Mouse (Mus musculus) left cerebral cortex, postnatal 4 days (tissue): ENCODE measurements around the gene Smc6. TPM values are rescaled to one million over a fixed set of nuclear protein-coding genes. Genes with fewer than 3 reads are reported as not detected.
A peak's percentile ranks its signal among the peaks of the same experiment; 100 is the strongest.

Source experiments
- DNase-seq: peaks from one replicate; pipeline ENCODE4 v3.0.0-alpha.2; 2022
- intact Hi-C: fragments of 180-260 bp; cut with DNase I; formaldehyde crosslinking; loops from one replicate; pipeline ENCODE4 v1.15.1; 2025
- total RNA-seq, 2 experiments: library from RNA; stranded (reverse); gene quantifications; 2 replicates each; pipeline ENCODE4 v1.2.3; 2021

Gene Smc6
- total RNA-seq: 10 to 100 TPM; 41.1 to 43.1 TPM

DNA sequence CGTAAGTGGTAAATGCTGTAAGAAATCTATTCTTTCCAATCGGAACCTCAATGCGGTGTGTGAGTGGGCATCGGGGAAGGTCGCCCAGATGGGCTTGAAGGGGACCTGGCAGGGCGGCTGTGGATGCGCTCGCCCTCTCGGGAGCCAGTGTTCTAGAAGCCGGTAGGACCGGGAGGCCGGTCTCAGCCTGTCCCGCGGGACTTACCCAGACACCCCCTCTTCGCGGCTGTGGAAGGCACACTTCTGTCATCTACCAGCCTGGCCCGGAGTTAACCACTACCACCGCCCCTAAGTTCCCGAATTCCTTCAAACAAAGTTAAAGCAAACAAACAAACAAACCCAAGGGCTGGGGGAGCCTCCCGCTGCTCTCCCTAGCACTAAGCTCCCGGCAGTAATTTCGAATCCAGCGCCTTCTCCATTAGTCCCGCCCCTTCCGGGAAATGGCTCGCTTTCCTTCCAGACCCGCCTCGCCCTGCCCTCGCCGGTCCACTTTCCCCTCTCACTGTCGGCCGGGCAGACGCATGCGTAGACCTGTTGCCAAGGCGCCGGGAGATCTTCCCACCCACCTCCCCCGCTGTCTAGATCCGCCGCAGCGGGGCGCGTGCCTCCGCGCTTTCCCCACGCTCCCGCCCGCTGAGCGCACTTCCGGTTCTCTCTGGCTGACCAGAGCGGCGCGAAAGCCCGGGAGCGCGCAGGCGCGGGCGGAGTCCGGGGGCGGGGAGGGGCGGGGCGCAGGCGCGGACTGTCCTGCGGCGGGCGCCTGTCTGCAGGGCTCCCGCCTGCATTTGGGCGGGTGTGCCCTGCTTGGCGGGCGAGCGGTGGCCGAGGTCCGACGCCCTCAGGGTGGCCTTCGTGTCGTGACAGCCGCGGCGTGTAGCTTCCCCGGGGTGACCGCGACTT, at the start of gene Smc6, which contains the start of gene Gen1:
Smc6 (plus strand) TSS at position 505 of the 900 bp plus-strand sequence.
Gen1 (minus strand) TSS at position 420 of the 900 bp plus-strand sequence.
- peak; percentile 95 for DNase-seq
- intact Hi-C loops: loop anchor here (10.0 kb wide), 1 partner anchor 71 kb away; no protein-coding TSS in a partner anchor

DNA sequence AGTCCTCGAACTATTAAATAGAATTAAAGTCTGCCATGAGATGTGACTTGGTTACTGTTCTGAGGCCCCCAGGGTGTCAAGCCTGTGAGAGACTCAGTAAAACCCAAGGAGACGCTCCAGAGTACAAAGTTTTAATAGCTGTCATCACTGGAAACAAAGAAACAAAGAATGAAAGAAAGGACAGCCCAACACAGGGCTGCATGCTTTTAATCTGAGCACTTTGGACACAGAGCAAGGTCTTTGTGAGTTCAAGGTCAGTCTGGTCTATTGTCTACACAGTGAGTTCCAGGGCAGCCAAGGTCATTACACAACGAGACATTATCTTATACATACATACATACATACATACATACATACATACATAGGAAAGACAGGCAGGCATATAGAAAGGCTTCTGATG, 49.2 kb upstream of the Smc6 start:
- no peak for DNase-seq
- intact Hi-C loops: no loop called here

DNA sequence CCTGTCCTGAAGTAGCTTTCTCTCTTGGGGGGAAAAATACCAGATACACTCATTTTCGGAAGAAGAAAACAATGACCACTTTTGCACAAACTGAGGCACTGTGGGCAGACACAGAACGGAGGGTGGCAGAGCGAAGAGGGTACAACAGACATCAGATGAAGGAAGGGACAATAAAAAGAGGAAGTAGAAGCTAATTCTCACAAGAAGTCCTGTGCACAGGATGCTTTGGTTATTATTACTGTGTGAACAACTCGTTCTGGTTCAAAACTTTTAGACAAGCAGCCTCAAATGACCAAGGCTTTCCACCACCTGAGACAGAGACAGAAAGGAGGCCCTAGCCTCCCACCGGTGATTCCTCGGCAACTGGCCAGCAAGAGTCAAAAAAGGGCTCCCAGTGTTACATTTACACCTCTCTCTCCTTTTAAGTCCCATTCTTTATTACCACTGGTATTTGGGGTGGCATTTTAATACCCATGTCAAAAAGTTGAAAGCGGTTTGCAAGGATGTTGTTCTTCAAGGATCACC, 47.9 kb upstream of the Smc6 start:
- intact Hi-C loops: no loop called here
- no peak for DNase-seq

DNA sequence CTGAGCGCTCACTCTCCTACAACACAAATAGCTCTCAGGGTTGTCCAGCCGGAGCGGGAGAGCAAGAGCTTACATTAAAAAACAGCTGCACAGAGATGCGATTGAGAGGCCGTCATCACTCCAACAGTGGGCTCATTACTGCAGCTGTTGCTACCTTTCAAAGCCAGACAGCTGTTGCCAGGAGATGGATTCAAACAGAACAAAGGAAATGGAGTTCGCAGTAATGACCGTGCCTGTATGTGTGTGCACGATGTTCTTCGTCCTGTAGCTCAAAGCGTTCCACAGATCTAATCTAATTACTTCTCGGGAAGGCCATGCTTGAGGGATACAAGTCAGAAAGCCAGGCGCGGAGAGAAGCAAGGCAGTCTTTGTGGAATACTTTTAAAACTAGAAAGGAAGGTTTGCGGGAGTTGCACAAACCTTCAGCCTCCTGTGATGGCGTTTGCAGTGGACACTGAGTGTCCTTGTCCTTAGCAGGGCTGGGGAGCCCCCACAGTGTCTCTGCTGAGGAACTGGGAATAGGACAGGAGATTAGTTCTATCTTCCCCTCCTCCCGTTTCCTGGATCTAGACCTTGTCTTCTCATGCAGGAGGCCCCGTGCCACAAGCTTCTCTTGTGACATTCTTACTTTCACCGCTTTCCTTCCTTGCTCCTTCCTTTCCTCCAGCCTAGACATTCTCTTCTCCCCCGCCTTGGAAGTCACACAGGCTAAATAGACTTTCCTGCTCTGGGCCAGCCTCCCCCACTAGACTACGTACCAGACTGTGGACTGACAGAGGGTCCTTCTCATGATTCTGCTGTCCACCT, 44.0 kb upstream of the Smc6 start:
- DNase-seq: no peak
- intact Hi-C loops: no loop called here

DNA sequence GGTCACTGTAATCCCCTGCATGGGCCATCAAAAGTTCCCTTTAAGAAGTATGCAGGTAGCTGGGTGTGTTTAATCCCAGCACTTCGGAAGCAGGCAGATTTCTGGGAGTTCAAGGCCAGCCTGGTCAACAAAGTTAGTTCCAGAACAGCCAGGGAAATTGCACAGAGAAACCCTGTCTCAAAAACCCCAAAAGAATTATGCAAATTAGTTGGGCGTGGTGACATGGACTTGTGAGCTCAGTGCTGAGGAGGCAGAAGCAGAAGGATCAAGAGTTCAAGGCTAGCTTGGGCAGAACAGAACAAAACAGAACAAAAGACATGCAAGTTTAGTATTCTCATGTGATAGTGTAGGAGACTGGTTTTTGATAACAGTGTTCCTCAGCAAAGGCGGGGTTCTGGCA, 43.1 kb upstream of the Smc6 start:
- intact Hi-C loops: no loop called here
- DNase-seq: no peak

DNA sequence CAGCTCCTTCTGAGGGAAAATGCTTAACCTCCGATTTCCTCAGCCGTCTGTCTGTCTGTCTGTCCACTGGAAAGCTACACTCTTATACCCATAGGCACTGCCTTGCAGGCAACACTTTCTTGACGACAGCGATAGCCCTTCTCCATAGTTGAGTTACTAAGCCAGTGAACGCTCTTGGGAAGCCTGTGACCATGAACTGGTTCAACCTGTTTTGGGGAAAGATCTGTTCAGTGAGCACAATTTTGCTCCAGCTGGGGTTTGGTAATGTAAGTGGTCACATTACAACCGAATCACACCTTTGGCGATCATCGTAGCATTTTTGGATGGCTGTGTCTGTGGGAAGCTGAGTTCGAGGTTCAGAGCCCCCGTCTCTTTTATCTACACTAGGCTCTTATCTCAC, 42.6 kb upstream of the Smc6 start:
- intact Hi-C loops: no loop called here
- no peak for DNase-seq

DNA sequence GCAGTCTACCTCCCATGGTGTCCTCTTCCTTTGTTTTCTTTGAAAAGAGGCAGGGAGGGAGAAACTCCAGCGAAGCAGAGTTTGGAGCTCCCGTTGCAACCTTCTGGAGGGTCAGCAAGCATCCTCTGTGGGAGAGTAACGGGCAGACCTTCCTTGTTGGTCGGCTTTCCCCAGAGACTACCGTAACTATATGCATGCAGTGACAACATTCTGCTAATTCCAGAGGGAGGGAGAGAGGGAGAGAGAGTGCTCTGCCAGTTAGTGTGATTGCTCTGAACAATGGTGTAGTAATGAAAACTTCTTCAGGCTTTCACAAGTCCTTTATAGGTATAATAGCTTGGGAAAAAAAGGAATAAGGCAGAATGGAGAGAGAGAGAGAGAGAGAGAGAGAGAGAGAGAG, 41.0 kb upstream of the Smc6 start:
- no peak for DNase-seq
- intact Hi-C loops: no loop called here

DNA sequence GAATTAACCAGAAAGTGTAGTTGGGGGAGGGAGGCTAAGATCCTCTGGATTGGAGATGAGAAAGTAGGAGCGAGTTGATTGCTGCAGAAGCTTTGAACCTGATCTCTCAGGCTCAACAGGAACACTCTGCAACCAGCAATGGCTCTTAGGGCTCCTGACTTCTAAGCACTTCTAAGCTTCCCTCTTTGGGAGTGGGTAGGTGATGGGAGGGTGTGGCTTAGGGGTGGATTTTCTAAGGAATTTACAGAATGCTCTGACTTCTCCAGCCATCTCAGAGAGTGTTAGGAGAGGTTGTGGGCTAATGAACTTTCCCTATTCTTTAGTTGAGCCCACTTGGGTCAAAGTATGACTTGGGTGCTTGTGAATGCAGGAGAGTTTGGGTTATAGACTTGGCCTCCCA, 39.6 kb upstream of the Smc6 start:
- intact Hi-C loops: no loop called here

DNA sequence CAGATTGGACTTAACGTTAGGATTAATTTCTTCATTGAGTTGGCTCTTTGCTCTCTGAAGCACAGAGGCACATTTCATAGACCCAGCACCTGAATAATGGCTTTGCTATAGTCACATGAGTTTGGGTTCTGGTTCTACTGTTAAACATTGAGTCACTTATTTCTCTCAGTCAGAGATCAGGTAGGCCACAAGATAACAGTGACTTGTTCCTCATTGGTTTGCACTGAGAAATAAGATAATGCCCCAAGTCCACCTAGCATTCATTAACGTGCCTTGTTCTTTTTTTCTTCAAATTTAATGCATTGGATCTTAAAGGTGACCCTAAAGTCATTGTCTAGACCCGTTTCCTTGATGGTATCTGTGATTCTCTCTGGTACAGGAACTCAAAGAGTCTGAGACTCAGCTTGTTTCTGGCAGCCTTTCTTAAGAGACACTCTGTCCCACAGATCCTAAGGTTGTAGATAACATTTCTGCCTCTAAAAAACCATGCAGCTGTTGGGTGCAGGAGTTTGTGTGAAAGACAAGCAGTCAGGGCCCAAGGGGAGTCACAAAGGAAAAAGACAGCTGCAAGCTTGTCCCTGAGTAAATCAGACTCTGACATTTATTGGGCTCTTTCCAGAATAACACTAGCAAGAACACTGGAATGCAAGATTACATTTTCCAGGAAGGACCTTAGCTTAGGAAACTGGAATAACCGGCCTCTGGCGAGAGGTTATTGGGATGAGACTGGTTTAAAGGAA, 39.0 kb upstream of the Smc6 start:
- intact Hi-C loops: no loop called here
- no peak for DNase-seq

More for the DNA sequence above, 39.6 kb upstream of the Smc6 start:
- no peak for DNase-seq

DNA sequence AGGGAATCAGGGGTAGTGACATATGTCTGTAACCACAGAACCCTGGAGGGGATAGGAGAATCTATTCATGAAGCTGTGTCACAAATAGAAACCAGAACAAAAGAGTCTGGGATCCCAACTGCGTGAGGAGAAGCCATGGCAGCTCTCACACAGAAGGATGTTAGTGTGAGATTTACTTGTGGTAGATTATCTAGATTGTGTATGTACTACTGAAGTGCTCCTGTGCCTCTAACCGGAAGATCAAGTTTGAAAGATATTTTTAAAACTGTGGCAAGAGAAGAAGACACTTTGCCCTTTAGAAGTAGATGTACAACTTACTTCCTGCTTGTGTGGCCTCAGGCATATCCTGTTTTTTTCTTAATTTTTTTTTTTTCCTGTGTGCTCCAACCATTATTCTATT, 35.4 kb upstream of the Smc6 start:
- intact Hi-C loops: no loop called here

DNA sequence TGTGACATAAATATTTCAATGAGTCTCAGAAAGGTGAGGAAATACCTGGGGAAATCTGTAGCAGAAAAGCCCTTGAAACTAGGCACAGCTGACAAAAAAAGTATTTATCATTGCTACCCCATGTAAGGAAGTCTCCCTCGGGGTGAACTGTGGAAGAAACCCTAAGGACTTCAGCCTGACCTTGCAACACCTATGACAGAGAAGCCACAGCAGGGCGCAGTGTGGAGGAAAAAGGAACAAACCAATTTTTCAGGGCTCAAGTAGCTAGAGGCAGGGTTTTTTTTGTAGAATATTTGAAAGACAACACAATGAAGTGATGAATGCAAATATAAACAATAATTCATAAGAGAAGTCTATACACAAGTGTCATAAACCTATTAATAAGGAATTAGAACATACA, 29.7 kb upstream of the Smc6 start:
- DNase-seq: no peak
- intact Hi-C loops: no loop called here

More for the DNA sequence above, 35.4 kb upstream of the Smc6 start:
- DNase-seq: no peak

DNA sequence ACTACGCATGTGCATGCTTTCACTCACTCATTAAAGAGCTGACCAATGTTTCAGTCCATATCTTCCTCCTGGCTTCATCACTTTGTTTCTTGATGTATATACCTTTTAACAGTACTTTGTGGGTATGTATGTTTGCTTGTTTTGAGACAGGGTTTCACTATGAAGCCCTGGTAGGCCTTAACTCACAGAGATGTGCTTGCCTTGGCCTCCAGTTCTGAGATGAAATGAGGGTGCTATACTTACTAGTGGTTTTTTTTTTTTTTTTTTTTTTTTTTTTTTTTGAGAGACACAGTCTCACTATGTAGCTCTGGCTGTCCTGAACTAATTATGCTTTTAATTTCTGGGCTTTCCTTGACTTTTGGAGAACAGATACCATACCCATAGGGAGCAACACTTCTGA, 18.2 kb upstream of the Smc6 start:
- no peak for DNase-seq
- intact Hi-C loops: no loop called here

DNA sequence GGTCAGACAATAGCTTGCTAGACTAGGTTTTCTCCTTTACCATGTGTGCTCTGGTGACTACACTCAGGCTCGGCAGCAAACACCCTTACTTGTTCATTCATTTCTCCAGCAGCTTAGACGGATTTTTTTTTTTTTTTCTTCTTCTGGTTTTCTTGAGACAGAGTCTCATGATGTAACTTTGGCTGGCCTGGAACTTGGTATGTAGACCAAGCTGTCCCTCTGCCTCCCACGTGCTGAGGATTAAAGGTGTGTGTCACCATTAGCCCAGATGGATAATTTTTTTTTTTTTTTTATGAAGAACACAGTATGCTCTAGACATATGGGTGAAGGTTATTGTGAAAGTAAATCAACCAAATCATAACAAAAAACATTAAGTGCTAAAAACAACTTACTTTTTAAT, 15.4 kb upstream of the Smc6 start:
- no peak for DNase-seq
- intact Hi-C loops: no loop called here

DNA sequence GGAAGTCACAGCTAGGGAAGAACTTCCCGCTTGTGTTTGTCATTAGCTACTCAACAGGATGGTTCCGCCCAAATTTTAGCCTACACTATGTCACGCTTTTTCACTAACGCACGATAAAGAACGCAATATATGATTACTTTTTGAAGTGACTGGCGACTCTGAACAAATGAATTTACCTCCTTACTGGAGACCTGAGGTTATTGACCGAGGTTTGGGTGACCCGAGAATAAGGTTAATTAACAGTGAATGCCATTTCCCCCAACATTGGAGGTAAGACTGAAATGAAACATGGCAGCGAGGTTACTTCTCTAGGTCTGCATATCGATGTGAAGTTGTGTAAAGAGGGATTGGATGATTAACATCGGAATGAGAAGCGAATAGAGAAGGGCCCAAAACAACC, 791 bp upstream of the Smc6 start:
- DNase-seq: no peak
- intact Hi-C loops: loop anchor here (10.0 kb wide), 1 partner anchor 70 kb away; no protein-coding TSS in a partner anchor

DNA sequence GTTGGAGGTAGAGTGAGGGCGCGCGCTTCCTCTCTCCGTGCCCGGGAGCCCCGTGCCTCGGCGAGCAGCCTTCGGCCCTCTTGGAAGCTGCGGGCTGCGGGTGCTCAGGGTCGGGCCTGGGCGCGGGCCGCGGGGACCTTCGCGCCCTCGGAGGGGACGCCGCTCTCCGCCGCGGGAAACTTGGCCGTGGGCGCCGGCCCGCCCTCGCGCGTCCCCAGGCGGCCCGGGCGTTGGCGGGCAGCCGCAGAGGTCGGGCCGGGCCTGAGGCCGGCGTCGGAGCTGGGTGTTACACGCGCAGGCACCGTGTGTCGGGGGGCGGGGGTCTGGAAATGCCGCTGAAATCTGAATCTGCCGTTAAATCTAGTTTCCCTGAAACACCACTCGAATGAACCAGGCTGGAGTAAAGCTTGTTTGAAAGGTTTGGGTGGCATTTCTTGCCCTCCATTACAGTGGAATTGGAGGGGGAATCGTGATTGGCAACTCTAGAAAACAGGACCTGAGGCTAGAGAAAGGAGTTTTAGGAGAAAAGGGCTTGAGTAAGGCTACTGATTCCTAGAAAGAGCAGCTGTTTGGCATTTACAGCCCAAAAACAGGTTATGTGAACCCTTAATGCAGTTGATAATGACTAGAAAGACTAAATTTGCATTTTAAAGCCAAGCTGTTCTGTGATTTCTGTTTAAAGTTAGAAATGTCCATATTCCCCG, 748 bp downstream of the Smc6 start:
- no peak for DNase-seq
- intact Hi-C loops: loop anchor here (10.0 kb wide), 1 partner anchor 72 kb away; no protein-coding TSS in a partner anchor

DNA sequence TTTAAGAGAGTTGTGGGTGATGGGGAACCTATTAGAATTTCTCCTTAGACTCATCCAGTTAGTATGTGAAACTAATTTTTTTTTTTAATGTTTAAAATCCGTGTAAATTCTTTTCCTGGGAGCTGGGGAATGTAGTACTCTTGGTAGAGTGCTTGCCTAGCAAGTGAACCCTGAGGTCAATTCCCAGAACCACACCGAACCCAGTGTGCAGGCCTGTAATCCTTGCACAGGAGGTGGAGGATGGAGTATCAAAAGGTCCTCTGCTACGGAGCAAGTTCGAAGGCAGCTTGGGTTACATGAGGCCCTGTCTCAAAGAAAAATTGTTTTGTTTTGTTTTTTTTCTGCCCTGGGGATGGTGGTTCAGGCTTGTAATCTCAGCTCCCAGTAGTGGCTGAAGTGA, 1.3 kb downstream of the Smc6 start:
- DNase-seq: no peak
- intact Hi-C loops: loop anchor here (10.0 kb wide), 1 partner anchor 72 kb away; no protein-coding TSS in a partner anchor

DNA sequence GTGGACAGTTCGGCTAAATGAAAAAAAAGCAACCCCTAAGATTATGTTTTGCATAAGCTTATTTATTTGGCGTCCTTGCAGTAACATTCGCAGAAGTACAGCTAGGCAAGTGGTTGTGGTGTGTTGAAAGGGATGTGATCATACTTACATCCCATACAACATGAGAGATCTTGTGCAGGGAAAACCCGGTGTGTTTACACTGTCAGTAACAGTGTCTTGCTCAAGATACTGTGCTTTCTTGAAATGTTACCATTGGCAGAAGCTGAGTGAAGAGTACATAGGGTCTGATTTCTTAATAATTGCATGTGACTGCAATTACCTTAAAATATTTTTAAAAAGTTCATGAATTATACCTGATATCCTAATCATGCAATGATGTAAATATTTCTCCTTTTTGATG, 6.9 kb downstream of the Smc6 start:
- intact Hi-C loops: no loop called here
- no peak for DNase-seq

DNA sequence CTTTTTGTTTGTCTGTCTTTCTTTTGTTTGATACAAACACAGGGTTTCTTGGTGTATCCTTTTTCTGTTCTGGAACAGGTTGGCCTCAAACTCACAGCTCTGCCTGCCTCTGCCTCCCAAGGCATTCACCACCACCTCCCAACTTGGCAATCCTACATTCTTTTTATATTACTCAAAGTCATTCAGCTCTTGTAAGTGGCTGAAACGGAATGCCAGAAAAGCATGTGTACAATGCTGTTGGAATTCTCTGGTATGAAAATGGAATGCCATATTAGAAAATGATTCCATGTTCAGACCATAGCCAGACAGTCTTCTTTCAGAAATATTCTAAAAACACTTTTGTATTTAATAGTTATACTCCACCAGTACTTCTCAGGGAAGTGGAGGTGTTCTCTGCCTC, 7.5 kb downstream of the Smc6 start:
- intact Hi-C loops: no loop called here
- DNase-seq: no peak

DNA sequence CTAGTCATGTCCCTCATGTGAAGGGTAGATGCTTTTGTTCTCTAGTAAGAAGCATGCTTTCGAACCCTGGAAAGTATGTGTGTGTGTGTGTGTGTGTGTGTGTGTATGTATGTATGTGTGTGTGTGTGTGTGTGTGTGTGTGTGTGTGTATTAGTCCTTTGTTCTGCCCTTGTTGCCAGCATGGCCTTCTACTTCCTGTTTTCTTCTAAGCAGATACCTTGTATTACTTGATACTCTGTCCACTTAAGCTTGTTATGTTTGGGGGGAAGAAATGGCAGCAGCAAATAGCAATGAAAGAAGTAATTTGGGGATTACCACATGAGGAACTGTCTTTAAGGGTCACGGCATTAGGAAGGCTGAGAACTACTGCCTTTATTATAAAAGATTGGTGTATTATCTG, 10.9 kb downstream of the Smc6 start:
- no peak for DNase-seq
- intact Hi-C loops: no loop called here

DNA sequence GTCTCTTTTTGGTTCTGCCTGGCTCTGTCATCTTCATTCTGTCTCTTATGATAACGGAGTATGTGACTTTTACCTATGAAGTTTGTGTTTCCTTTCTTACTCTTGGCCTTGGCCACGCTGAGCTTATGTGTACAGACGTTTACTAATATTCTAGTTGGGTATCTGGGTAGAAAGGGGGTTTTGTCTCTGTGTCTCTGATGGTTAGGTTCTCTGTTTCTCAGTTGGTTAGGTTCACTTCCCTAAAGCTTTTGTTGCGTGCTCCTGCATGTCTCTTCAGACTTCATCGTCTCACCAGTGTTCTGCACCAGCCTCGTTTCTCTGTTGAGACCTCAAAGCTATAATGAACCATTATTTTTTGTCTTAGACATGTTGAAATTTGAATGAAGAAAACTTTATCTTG, 11.5 kb downstream of the Smc6 start:
- DNase-seq: no peak
- intact Hi-C loops: no loop called here
